Mouse (Mus musculus) right cerebral cortex, adult 2 months (tissue): Measurements from ENCODE around the gene Ergic2.
A peak's percentile ranks its signal among the peaks of the same experiment; 100 is the strongest.
"Not testable (repeated sequence)": the region's sequence is repeated elsewhere in the genome, so short reads cannot be mapped to it uniquely, and the experiment has no call there.

Experiments
- DNase-seq, 2 experiments: peaks; one replicate each; pipeline ENCODE4 v3.0.0; 2021 to 2022; ENCODE audit warnings: low spot score in 2 of 2

Ergic2 gene

DNA sequence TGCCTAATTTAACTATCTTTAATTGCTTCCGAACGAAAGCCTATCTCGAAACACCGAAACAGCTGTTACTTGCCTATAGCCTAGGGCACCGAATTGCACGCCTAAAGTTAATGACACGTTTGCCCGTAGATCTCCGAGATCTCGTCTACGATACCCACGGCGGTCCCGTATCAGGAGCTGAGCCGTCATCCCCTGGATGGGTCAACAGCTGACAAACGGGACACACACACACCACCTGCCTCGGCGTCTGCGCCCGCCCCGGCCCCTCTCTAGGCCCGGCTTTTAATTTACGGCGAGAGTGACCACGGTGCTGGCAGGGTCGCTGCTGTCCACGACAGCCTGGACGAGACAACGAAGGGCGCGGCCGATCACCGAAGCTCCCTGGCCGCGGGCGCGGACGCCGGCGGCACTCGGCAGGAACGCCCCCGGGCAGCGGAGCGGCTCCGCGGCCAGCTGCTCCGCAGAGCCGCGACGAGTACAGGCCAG is 740 bp downstream of the Ergic2 start:
- DNase-seq: no peak

- no peak for DNase-seq
These were observed 4.7 kb downstream of the Ergic2 start for GRCm38 (mm10) chr6:148207522-148207921.

DNA sequence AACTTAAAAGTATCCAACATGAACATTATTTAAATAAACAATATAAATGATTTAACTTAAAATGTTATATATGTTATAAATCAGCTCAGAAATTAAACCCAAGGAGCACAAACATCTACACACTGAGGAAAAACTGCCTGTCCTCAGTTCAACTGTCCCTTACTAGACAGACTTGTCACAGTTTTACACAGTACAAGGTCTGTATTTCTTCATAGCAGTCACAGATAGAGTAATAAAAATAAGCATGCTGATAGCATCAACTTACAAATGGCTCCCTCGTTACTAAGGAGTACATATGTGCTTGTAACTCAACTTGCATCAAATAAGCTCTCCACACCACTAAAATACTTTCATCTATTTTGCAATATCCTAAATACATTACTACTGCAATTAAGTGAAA is 7.0 kb downstream of the Ergic2 start:
- no peak for DNase-seq

- no peak for DNase-seq
These were observed 12.4 kb downstream of the Ergic2 start for GRCm38 (mm10) chr6:148199729-148200128.

DNA sequence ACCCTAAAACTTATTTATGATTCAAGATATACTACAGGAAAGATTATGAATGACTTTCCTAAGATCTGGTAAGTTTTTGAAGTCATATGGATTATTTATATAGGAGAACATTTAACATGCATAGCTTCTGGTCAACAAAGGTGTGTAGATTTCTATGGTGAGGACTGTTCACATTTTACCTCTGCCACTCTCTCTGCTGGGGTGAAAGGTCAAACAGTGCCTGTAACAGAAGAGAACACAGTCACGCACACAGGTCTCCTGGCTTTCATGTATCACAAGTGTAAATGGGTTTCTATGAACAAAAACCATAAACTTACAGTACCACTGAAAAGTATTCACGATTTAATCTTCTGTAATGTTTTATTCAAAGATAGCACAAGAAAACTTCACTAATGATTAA is 13.0 kb downstream of the Ergic2 start:
- DNase-seq: no peak

DNA sequence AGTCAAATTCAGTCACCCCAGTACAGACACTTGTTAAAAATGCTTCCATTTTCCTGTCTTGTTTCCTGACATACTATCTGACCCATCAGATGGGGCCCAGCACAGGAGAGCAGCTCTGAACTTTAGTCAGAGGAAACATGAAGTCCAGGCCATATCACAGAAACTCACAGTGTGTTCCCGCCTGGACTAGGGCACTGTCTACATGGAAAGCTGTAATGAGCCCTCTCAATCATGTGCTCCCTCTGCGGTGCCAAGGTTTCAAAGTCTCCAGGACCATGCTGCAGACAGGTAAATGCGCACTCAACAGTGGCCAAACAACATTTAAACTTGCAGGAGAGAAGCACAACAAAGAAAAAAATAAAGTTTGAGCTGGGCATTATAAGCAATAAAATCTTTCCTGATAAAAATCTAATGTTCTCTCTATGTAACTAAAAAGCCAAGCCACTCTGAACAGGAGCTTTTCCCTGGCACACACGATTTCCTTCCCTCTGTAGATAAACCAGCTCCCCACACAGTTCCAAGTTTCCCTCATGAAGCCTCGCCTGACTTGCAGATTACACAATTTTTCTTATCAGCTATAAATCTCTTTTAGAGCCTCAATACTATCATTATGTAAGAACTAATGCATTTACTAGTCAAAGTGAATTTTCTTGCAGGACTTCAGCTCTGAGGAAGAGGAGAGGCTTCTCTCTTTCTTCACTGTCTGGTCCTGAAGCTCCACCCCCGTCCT is 18.0 kb downstream of the Ergic2 start:
- DNase-seq: no peak

DNA sequence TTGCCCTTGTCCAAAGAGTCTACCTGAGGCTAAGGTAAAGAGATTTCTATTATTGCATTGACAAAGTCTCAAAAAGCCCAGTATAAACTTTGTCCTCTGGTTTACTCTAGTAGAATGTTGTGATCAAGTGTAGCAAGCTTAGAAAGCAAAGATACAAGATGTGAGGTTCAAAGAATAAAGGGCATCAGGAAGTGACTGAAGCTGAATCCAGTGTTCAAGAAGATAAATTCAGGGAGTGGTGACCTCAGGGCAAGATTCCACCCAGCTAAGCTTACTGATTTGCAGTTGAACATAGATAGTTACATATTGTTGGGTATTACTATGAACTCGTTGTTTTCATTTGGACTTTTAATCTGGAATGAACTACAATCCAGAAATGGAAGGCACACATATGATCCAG is 26.5 kb downstream of the Ergic2 start:
- DNase-seq: no peak

DNA sequence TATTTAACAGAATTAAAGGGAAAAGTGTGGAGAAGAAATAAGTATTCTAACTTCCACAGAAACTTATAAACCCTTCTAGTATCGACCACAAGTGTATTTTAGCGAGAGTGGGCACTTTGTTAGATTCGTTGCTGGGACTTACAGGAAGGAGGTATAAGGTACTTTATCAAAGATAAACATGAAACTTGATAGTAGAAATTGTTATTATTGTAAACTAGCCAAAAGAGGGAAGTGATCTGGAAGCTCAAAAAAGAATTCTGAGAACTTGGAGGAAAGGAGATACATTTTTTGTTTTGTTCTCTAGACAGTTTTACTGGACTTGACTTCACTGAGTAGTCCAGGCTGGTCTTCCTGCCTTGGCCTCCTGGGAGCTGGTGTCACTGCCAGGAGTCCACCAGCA is 39.3 kb downstream of the Ergic2 start:
- no peak for DNase-seq

GRCm38 (mm10) chr6:148152305-148152704 is 59.9 kb downstream of the Ergic2 start:
- DNase-seq: not testable (repeated sequence)

GRCm38 (mm10) chr6:148142421-148142820 is 69.8 kb downstream of the Ergic2 start:
- no peak for DNase-seq

GRCm38 (mm10) chr6:148141874-148142273 is 70.3 kb downstream of the Ergic2 start:
- DNase-seq: no peak

DNA sequence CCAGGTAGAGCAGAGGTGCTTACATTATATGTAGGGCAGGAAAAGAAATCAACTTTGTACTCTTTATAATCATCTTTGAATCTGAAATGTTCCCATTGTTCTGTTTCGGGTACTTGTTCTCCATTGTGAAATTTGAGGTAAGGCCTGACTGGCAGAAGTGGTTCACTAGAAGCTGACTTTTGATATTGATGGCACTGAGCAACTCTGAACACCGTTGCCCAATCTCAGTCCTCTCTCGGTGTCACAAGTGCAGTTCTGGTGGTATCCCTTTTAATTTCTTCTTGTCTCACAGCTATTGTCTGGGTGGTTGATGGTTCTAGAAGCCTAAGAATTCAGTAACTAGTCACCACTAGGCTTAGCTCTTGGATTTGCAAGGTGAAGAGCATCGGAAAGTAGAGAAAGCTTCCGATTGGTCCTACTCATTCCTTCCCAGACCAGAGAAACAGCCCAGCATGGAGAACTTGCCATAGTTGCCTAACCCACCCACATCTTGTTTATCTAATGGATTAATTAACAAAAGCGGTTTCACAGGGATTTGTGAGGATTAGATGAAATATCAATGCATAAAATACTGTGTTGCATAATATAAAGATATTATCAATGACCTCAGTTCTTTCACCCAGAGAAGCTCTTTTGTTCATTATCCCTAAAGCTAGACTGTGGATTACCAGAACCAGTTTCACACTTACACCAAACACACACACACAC is 72.7 kb downstream of the Ergic2 start:
- DNase-seq: no peak

GRCm38 (mm10) chr6:148135769-148136382 is 76.3 kb downstream of the Ergic2 start:
- DNase-seq: peak; percentile 84 to 90

- no peak for DNase-seq
These were observed 78.6 kb downstream of the Ergic2 start for GRCm38 (mm10) chr6:148133536-148133935.

GRCm38 (mm10) chr6:148132314-148132713 is 79.9 kb downstream of the Ergic2 start:
- no peak for DNase-seq
